Mouse (Mus musculus): ENCODE data around the gene Ly86. TPM values are rescaled to one million over a fixed set of nuclear protein-coding genes. Genes with fewer than 3 reads are reported as not detected.

The Ly86 gene
- polyA plus RNA-seq, 2 experiments, result 7.0 to 14.1 TPM

GRCm38 (mm10) chr13:37337269-37337668, 7.7 kb upstream of the Ly86 start:
- Histone ChIP-seq H3K36me3 (replicated peaks; ENCODE audit: control insufficient read depth, insufficient read depth, low read depth) (no peaks in the 10 kb centered on the region), H3K4me3 (ENCODE audit: insufficient read depth in 1 of 2, low read depth in 2 of 2, low read length in 2 of 2) (no peak overlapping the region), H3K27me3 (ENCODE audit: control insufficient read depth, insufficient read depth, low read length) (no peaks in the 10 kb centered on the region), H3K9ac (replicated peaks) (no peak overlapping the region), H3K9me3 (ENCODE audit: control insufficient read depth, low read length) (no peaks in the 10 kb centered on the region), H3K4me1 (replicated peaks; ENCODE audit: control insufficient read depth in 2 of 2, insufficient read depth in 2 of 2, low read length in 1 of 2) (no peaks in the 10 kb centered on the region), H3K27ac (no peak overlapping the region), H3K4me2 (ENCODE audit: low read depth) (no peak overlapping the region)
- WGBS (ENCODE audit: insufficient replicate concordance), result 45% methylated on average over 4 of the region's 4 CpGs
- ATAC-seq (ENCODE audit: insufficient read depth), result no peak
- TF ChIP-seq EP300 (IDR thresholded peaks at IDR 0.05; ENCODE audit: low read depth) (no peak), CTCF (IDR thresholded peaks at IDR 0.05; ENCODE audit: low read depth) (no peak)
- no peak for DNase-seq (ENCODE audit: low read depth in 3 of 3, low spot score in 3 of 3)

- H3K27me3 ChIP-seq (ENCODE audit: control insufficient read depth, insufficient read depth, low read length), result no peaks in the 10 kb centered on the region
- no peak for TF ChIP-seq CTCF (IDR thresholded peaks at IDR 0.05; ENCODE audit: low read depth)
- no peak for TF ChIP-seq EP300 (IDR thresholded peaks at IDR 0.05; ENCODE audit: low read depth)
- no peak overlapping the region for H3K4me3 ChIP-seq (ENCODE audit: insufficient read depth in 1 of 2, low read depth in 2 of 2, low read length in 2 of 2)
- ATAC-seq (ENCODE audit: insufficient read depth) (no peak), DNase-seq (ENCODE audit: low read depth in 3 of 3, low spot score in 3 of 3) (no peak)
- no peaks in the 10 kb centered on the region for H3K4me1 ChIP-seq (replicated peaks; ENCODE audit: control insufficient read depth in 2 of 2, insufficient read depth in 2 of 2, low read length in 1 of 2)
- no peak overlapping the region for H3K27ac ChIP-seq
- no peaks in the 10 kb centered on the region for H3K9me3 ChIP-seq (ENCODE audit: control insufficient read depth, low read length)
- H3K9ac ChIP-seq (replicated peaks), result no peak overlapping the region
- no peaks in the 10 kb centered on the region for H3K36me3 ChIP-seq (replicated peaks; ENCODE audit: control insufficient read depth, insufficient read depth, low read depth)
- 48% methylated on average over 7 of the region's 7 CpGs for WGBS (ENCODE audit: insufficient replicate concordance)
- no peak overlapping the region for H3K4me2 ChIP-seq (ENCODE audit: low read depth)
Measured at GRCm38 (mm10) chr13:37337871-37338270, 7.1 kb upstream of the Ly86 start.

GRCm38 (mm10) chr13:37342804-37343203, 2.2 kb upstream of the Ly86 start:
- no peak for ATAC-seq (ENCODE audit: insufficient read depth)

GRCm38 (mm10) chr13:37345823-37346222, 815 bp downstream of the Ly86 start:
- Histone ChIP-seq H3K27ac (no peak overlapping the region), H3K4me1 (replicated peaks; ENCODE audit: control insufficient read depth in 2 of 2, insufficient read depth in 2 of 2, low read length in 1 of 2) (peaks cover 0 to 4% of the 10 kb centered on the region in 2 experiments; a peak in 1 of 4 replicates), H3K27me3 (ENCODE audit: control insufficient read depth, insufficient read depth, low read length) (no peaks in the 10 kb centered on the region), H3K9ac (replicated peaks) (no peak overlapping the region), H3K4me3 (ENCODE audit: insufficient read depth in 1 of 2, low read depth in 2 of 2, low read length in 2 of 2) (no peak overlapping the region), H3K9me3 (ENCODE audit: control insufficient read depth, low read length) (no peaks in the 10 kb centered on the region), H3K4me2 (ENCODE audit: low read depth) (no peak overlapping the region), H3K36me3 (replicated peaks; ENCODE audit: control insufficient read depth, insufficient read depth, low read depth) (no peaks in the 10 kb centered on the region)
- ATAC-seq (ENCODE audit: insufficient read depth) (no peak), DNase-seq (ENCODE audit: low read depth in 3 of 3, low spot score in 3 of 3) (no peak)
- no peak for TF ChIP-seq CTCF (IDR thresholded peaks at IDR 0.05; ENCODE audit: low read depth)
- TF ChIP-seq EP300 (IDR thresholded peaks at IDR 0.05; ENCODE audit: low read depth), result no peak
- WGBS (ENCODE audit: insufficient replicate concordance), result 81% methylated on average over 10 of the region's 10 CpGs

More at GRCm38 (mm10) chr13:37342804-37343203, 2.2 kb upstream of the Ly86 start:
- TF ChIP-seq CTCF (IDR thresholded peaks at IDR 0.05; ENCODE audit: low read depth), result no peak
- WGBS (ENCODE audit: insufficient replicate concordance), result 35% methylated on average over 1 of the region's 1 CpGs
- no peak overlapping the region for H3K27ac ChIP-seq
- peaks cover 0 to 4% of the 10 kb centered on the region in 2 experiments; a peak in 1 of 4 replicates for H3K4me1 ChIP-seq (replicated peaks; ENCODE audit: control insufficient read depth in 2 of 2, insufficient read depth in 2 of 2, low read length in 1 of 2)
- H3K4me3 ChIP-seq (ENCODE audit: insufficient read depth in 1 of 2, low read depth in 2 of 2, low read length in 2 of 2), result no peak overlapping the region
- H3K27me3 ChIP-seq (ENCODE audit: control insufficient read depth, insufficient read depth, low read length), result no peaks in the 10 kb centered on the region
- no peak overlapping the region for H3K9ac ChIP-seq (replicated peaks)
- no peak overlapping the region for H3K4me2 ChIP-seq (ENCODE audit: low read depth)
- no peaks in the 10 kb centered on the region for H3K9me3 ChIP-seq (ENCODE audit: control insufficient read depth, low read length)
- H3K36me3 ChIP-seq (replicated peaks; ENCODE audit: control insufficient read depth, insufficient read depth, low read depth), result no peaks in the 10 kb centered on the region
- DNase-seq (ENCODE audit: low read depth in 3 of 3, low spot score in 3 of 3), result no peak

- no peak overlapping the region for H3K27ac ChIP-seq
Measured at GRCm38 (mm10) chr13:37347871-37348595, 3.0 kb downstream of the Ly86 start.

More at GRCm38 (mm10) chr13:37347871-37348595, 3.0 kb downstream of the Ly86 start:
- Histone ChIP-seq H3K4me3 (ENCODE audit: insufficient read depth in 1 of 2, low read depth in 2 of 2, low read length in 2 of 2) (no peak overlapping the region), H3K27me3 (ENCODE audit: control insufficient read depth, insufficient read depth, low read length) (no peaks in the 10 kb centered on the region), H3K9me3 (ENCODE audit: control insufficient read depth, low read length) (no peaks in the 10 kb centered on the region), H3K4me2 (ENCODE audit: low read depth) (no peak overlapping the region; the same call in 1 of the 2 replicates), H3K9ac (replicated peaks) (no peak overlapping the region), H3K4me1 (replicated peaks; ENCODE audit: control insufficient read depth in 2 of 2, insufficient read depth in 2 of 2, low read length in 1 of 2) (peaks cover 0 to 4% of the 10 kb centered on the region in 2 experiments; a peak in 1 of 4 replicates), H3K36me3 (replicated peaks; ENCODE audit: control insufficient read depth, insufficient read depth, low read depth) (no peaks in the 10 kb centered on the region)
- 33% methylated on average over 8 of the region's 8 CpGs for WGBS (ENCODE audit: insufficient replicate concordance)
- no peak for TF ChIP-seq CTCF (IDR thresholded peaks at IDR 0.05; ENCODE audit: low read depth)
- TF ChIP-seq EP300 (IDR thresholded peaks at IDR 0.05; ENCODE audit: low read depth), result no peak
- DNase-seq (ENCODE audit: low read depth in 3 of 3, low spot score in 3 of 3) (no peak), ATAC-seq (ENCODE audit: insufficient read depth) (no peak)
